Mouse (Mus musculus): ENCODE results near the gene Stn1. TPM values are rescaled to one million over a fixed set of nuclear protein-coding genes. Genes with fewer than 3 reads are reported as not detected.
A peak's percentile ranks its signal among the peaks of the same experiment; 100 is the strongest.
"Not testable (repeated sequence)": the region's sequence is repeated elsewhere in the genome, so short reads cannot be mapped to it uniquely, and the experiment has no call there.

Stn1 gene
- total RNA-seq (2021), result 14.1 and 17.3 TPM in 2 replicates
- long read RNA-seq, transcript Stn1-201 (10 exons, 1,992 nt), result major isoform, 15 of 21 reads
- long read RNA-seq, partial matches to known transcripts, result 3 of 21 reads
- long read RNA-seq, other reads (novel, unspliced or antisense), result 2 of 21 reads

DNA sequence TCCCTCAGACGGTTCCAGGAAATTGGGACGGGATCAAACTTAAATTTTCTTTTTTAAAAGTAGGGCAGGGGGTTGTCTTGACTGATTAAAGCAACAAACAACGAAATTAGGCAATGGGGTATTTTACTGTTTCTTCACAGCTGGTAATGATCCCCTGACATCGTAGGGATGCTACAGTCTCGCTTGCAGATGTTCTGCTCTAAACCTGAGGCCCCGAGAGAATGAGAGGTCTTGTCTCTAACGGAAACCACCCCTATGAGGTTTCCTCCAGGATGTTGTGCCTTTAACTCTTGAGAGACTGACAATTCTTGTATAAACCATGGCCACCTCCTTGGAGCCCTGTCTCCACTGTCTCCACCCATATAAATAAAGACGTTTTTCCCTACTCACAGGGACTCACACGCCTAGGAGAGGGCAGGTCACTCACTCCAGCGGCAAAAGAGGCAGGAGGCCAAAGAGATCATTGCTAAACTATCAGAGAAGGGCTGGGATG is at the start of gene Stn1:
TSS of gene Stn1 (minus strand) at position 208 of the 493 bp plus-strand sequence.
- DNase-seq, result no peak

GRCm38 (mm10) chr19:47587009-47587408 is 49.7 kb upstream of the Stn1 start:
- DNase-seq, result no peak

GRCm38 (mm10) chr19:47585772-47586171 is 48.5 kb upstream of the Stn1 start:
- DNase-seq, result no peak

DNA sequence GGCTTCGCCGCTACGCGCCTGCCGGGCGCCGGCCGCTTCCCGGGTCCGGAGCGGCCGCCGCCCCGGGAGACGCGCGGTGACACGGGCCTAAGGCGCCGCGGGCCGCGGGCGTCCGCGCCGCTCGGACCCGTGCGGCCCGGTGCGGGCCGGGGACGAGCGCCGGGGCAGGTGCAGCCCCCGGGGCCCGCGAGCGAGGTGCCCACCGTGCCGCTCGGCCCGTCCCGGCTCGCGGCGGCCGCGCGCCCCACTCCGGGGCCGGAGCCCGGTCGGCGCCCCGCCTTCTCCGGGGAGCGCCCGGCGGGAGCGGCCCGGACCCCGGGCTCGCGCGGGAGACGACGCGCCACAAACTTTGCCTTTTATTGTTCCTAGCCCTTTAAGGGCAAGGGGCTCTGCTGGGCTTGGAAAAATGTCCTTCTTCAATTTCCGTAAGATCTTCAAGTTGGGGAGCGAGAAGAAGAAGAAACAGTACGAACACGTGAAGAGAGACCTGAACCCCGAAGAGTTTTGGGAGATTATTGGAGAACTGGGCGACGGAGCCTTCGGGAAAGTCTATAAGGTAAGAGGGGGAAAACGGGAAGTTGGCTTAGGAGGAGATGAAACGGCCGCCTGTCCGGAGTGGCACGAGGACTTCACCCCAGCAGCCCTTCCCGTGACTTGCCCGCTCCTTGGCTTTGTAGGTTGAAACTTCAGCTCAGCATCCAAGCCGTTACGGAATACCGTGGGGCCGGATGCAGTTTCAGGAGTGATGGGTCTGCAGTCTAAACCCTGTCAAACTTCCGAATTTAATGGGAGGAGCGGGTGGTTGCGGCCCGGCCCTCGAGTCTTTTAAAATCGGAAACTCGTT is 42.7 kb upstream of the Stn1 start:
- DNase-seq, result peak; percentile 42

- DNase-seq, result peak; percentile 84
Measured at GRCm38 (mm10) chr19:47579225-47579787, 42.0 kb upstream of the Stn1 start, which contains the start of gene Slk. TSS of gene Slk (plus strand) at chr19:47579678.

- no peak for DNase-seq
Measured at GRCm38 (mm10) chr19:47578581-47579224, 41.4 kb upstream of the Stn1 start.

- no peak for DNase-seq
Measured at GRCm38 (mm10) chr19:47573718-47574117, 36.4 kb upstream of the Stn1 start.

- DNase-seq, result not testable (repeated sequence)
Measured at GRCm38 (mm10) chr19:47571981-47572380, 34.7 kb upstream of the Stn1 start.

- DNase-seq, result no peak
Measured at GRCm38 (mm10) chr19:47570042-47570441, 32.7 kb upstream of the Stn1 start.

DNA sequence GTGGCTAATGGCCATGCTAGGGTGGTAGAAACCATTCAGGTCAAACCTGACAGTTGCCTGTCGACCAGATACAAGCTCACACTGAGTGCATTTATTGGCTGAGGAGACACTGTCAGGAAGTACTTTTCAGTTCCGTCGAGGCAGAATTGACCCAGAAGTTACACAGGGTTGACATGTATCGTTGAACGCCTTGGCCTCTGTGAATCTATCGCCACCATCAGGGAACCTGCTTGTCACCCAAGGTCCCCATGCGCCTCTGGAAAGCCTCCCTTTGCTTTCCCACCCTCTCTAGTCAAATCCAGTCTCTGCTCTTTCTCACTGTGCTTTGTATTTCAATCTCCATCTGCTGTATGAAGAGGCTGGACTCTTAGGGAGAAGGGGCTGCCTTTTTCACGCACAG is 28.7 kb upstream of the Stn1 start:
- DNase-seq, result no peak

GRCm38 (mm10) chr19:47565031-47565654 is 27.8 kb upstream of the Stn1 start:
- no peak for DNase-seq

- no peak for DNase-seq
Measured at GRCm38 (mm10) chr19:47563715-47564114, 26.4 kb upstream of the Stn1 start.

DNA sequence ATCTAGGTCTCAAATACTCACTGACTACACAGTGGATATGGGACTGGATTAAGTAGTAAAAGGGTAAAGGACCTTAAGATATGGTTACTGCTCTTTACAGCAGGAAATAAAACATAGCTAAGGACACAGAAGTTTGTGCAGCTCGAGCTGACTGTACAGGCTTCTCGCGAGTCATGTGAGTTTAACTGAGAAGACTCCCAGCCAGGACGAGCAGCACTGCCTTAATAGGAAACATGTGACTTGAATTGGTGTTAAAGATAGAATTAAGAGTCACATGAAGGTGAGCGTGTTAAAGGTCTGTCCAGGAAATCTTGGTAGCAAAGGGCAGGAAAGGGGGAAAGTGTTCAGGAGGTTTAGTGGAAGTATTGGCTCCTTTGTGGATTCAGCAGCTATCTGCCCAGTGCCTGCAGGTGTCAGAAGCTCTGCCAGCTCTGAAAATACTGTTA is 24.7 kb upstream of the Stn1 start:
- DNase-seq, result no peak

GRCm38 (mm10) chr19:47560544-47561161 is 23.3 kb upstream of the Stn1 start:
- no peak for DNase-seq

- DNase-seq, result no peak
Measured at GRCm38 (mm10) chr19:47559751-47560512, 22.6 kb upstream of the Stn1 start.

GRCm38 (mm10) chr19:47559145-47559544 is 21.8 kb upstream of the Stn1 start:
- no peak for DNase-seq

DNA sequence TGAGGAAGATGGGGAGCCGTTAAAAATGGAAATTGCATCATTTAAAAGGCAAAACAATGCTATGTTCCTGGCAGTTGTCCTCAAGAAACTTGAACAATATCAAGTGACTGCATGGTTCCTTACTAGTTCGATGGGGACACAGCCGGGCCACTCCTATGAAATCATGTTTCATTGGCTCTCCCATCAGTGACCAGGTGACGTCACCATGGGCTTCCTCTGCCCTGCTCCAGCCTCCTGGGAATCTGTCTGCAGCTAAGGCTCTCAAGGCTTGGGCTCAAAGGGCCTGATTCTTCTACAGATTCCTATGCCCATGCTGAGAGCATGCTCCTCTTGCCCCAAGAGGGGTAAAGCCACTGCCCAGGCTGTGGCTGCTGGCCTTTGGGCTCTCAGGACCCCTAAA is 12.3 kb upstream of the Stn1 start:
- DNase-seq, result no peak

DNA sequence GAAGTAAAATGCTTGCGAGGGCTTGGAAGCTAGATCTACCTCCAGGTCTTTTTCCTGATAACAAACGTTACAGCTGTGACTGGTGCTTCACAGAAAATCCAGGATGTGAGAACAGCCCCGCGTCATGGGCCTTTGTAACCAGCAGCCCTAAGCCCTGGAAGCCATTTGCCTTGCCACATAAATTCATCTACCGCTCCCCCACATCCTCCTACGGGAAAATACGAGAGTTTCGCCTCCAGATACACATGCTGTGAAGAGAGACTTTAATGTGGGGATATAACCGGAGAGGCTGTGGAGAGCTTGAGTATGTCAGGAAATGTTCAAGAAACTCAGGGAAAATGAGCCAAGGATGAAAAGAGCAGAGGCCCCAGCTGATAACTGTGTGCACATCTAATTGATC is 11.9 kb upstream of the Stn1 start:
- no peak for DNase-seq

- no peak for DNase-seq
Measured at GRCm38 (mm10) chr19:47548432-47549076, 11.2 kb upstream of the Stn1 start.

- no peak for DNase-seq
Measured at GRCm38 (mm10) chr19:47545528-47545927, 8.2 kb upstream of the Stn1 start.

Data from adrenal gland, postnatal 25 days (tissue).